Mouse (Mus musculus) liver, postnatal 0 days (tissue): Measurements from ENCODE around the gene Chrm3.

Experiments used
- CTCF ChIP-seq: sonication (generic); IDR thresholded peaks from 2 replicates; pipeline ENCODE4 v1.5.1; 2016; ENCODE audit warnings: antibody characterized with exemption, low read depth
- EP300 ChIP-seq: IDR thresholded peaks from 2 replicates; pipeline ENCODE4 v1.6.1; 2016; ENCODE audit warnings: antibody characterized with exemption, low read depth, mild to moderate bottlenecking

DNA sequence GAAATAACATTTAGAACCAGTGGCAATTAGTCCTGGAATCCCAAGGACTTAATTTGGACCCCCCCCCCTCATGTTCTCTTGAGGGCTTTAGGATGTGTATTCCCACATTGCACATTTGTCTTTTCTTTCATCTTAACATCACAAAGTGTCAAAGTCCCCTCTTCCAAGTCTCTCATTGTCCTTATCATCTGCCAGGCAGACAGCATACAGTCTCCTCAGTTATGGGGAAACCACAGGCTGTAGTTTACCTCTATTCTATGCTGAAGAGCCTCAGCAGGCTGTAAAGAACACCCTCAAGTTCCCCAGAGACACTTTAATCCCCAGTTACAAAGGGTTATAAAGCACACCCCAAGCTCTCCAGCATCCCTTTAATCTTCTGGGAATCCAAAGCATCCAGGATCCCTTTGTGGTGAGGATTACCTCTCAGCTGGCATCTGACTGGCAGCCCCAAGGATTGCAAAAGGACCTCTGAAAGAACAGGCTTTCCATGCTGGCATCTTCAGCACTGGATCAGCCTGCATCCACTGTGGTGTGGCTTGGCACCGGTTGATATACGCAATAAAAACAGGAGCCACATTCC, 386.8 kb downstream of the Chrm3 start:
- TF ChIP-seq CTCF (no peak), EP300 (no peak)
